Mouse (Mus musculus): ENCODE measurements around the gene Crygc. TPM values are rescaled to one million over a fixed set of nuclear protein-coding genes. Genes with fewer than 3 reads are reported as not detected.

Gene Crygc
- total RNA-seq (2021): not detected

GRCm38 (mm10) chr1:65073589-65073988, at the start of gene Crygc:
TSS of gene Crygc (minus strand) at chr1:65073689.
- DNase-seq: no peak

GRCm38 (mm10) chr1:65122574-65123372, 49.3 kb upstream of the Crygc start, which contains the start of gene D630023F18Rik:
TSS of gene D630023F18Rik (minus strand) at chr1:65123214.
- no peak for DNase-seq

GRCm38 (mm10) chr1:65119438-65119837, 45.9 kb upstream of the Crygc start, which contains the start of gene Gm28845:
TSS of gene Gm28845 (minus strand) at chr1:65119558.
- DNase-seq: no peak

GRCm38 (mm10) chr1:65118150-65118913, 44.8 kb upstream of the Crygc start:
- no peak for DNase-seq

GRCm38 (mm10) chr1:65113536-65114172, 40.2 kb upstream of the Crygc start:
- DNase-seq: no peak

- DNase-seq: no peak
These were observed 39.3 kb upstream of the Crygc start for GRCm38 (mm10) chr1:65112807-65113196.

- peak; percentile 81 for DNase-seq
These were observed 38.7 kb upstream of the Crygc start for GRCm38 (mm10) chr1:65112031-65112806.

- no peak for DNase-seq
These were observed 36.4 kb upstream of the Crygc start for GRCm38 (mm10) chr1:65109756-65110435.

GRCm38 (mm10) chr1:65109196-65109595, 35.7 kb upstream of the Crygc start:
- no peak for DNase-seq

GRCm38 (mm10) chr1:65107654-65108279, 34.3 kb upstream of the Crygc start:
- no peak for DNase-seq

GRCm38 (mm10) chr1:65103273-65103672, 29.8 kb upstream of the Crygc start, which contains the start of gene Cryga:
TSS of gene Cryga (minus strand) at chr1:65103373.
- DNase-seq: no peak

- no peak for DNase-seq
These were observed 23.5 kb upstream of the Crygc start for GRCm38 (mm10) chr1:65096953-65097352.

GRCm38 (mm10) chr1:65091566-65091965, 18.1 kb upstream of the Crygc start:
- DNase-seq: no peak

GRCm38 (mm10) chr1:65090370-65090769, 16.9 kb upstream of the Crygc start:
- no peak for DNase-seq

- no peak for DNase-seq
These were observed 15.3 kb upstream of the Crygc start for GRCm38 (mm10) chr1:65088567-65089356.

- DNase-seq: no peak
These were observed 8.7 kb upstream of the Crygc start, which contains the start of gene Crygb for GRCm38 (mm10) chr1:65082188-65082587. TSS of gene Crygb (minus strand) at chr1:65082288.

GRCm38 (mm10) chr1:65075607-65076006, 2.1 kb upstream of the Crygc start:
- DNase-seq: no peak

GRCm38 (mm10) chr1:65067842-65068241, 5.6 kb downstream of the Crygc start:
- DNase-seq: no peak

GRCm38 (mm10) chr1:65064201-65064600, 9.3 kb downstream of the Crygc start:
- no peak for DNase-seq

GRCm38 (mm10) chr1:65063352-65063751, 10.1 kb downstream of the Crygc start, which contains the start of gene Crygd:
TSS of gene Crygd (minus strand) at chr1:65063452.
- no peak for DNase-seq
